Mouse (Mus musculus) megakaryocyte-erythroid progenitor cell, adult 5-6 weeks (primary cell): ENCODE results near the gene Trex1. TPM values are rescaled to one million over a fixed set of nuclear protein-coding genes. Genes with fewer than 3 reads are reported as not detected.
A peak's percentile ranks its signal among the peaks of the same experiment; 100 is the strongest.

Experiments
- ATAC-seq: replicated peaks from 2 replicates; pipeline ENCODE4 v1.8.0; 2016; ENCODE audit warnings: mild to moderate bottlenecking, inconsistent platforms; ENCODE audit not compliant: severe bottlenecking, poor library complexity, low FRiP score, low TSS enrichment
- total RNA-seq, 2 experiments: library from RNA; stranded (forward) in 1 of 2; stranded (reverse) in 1 of 2; fragments of 200-1000, 215-1000 nt in 1 of 2; fragments of >200 nt in 1 of 2; fragmentation: Nextera tagmentation in 1 of 2; gene quantifications; 2 replicates each; pipeline ENCODE4 v1.2.3; 2014 to 2017

Trex1 gene
- total RNA-seq, 2 experiments from 2014 or later: 4.7 to 29.7 TPM

- ATAC-seq: no peak
These were observed 32.3 kb upstream of the Trex1 start for GRCm38 (mm10) chr9:109091802-109092201.

GRCm38 (mm10) chr9:109090446-109090845 is 30.9 kb upstream of the Trex1 start:
- no peak for ATAC-seq

GRCm38 (mm10) chr9:109087987-109088386 is 28.5 kb upstream of the Trex1 start:
- ATAC-seq: no peak

- no peak for ATAC-seq
These were observed 25.4 kb upstream of the Trex1 start for GRCm38 (mm10) chr9:109084922-109085321.

- peak; percentile 98 for ATAC-seq
These were observed 22.7 kb upstream of the Trex1 start, which contains the start of the genes Ccdc51 and Tma7 for GRCm38 (mm10) chr9:109082124-109082800. Gene Ccdc51 (plus strand): TSS chr9:109082493. Gene Tma7 (minus strand): TSS chr9:109082587.

- no peak for ATAC-seq
These were observed 22.2 kb upstream of the Trex1 start for GRCm38 (mm10) chr9:109081749-109082123.

GRCm38 (mm10) chr9:109080516-109080915 is 21.0 kb upstream of the Trex1 start:
- ATAC-seq: no peak

- peak; percentile 98 for ATAC-seq
These were observed 14.4 kb upstream of the Trex1 start, which contains the start of gene Atrip for GRCm38 (mm10) chr9:109073661-109074573. Gene Atrip (minus strand): TSS chr9:109074124.

GRCm38 (mm10) chr9:109068095-109068735 is 8.7 kb upstream of the Trex1 start:
- ATAC-seq: no peak

GRCm38 (mm10) chr9:109060898-109061295 is 1.4 kb upstream of the Trex1 start:
- no peak for ATAC-seq

- no peak for ATAC-seq
These were observed 807 bp upstream of the Trex1 start for GRCm38 (mm10) chr9:109060184-109060897.

GRCm38 (mm10) chr9:109058006-109058765 is 1.3 kb downstream of the Trex1 start:
- no peak for ATAC-seq

- no peak for ATAC-seq
These were observed 2.0 kb downstream of the Trex1 start for GRCm38 (mm10) chr9:109057543-109057942.

GRCm38 (mm10) chr9:109056916-109057315 is 2.6 kb downstream of the Trex1 start:
- no peak for ATAC-seq

GRCm38 (mm10) chr9:109056081-109056690 is 3.3 kb downstream of the Trex1 start:
- no peak for ATAC-seq

GRCm38 (mm10) chr9:109055271-109056030 is 4.1 kb downstream of the Trex1 start:
- ATAC-seq: no peak

- ATAC-seq: peak; percentile 63
These were observed 4.8 kb downstream of the Trex1 start for GRCm38 (mm10) chr9:109054712-109055111.

GRCm38 (mm10) chr9:109053851-109054250 is 5.7 kb downstream of the Trex1 start:
- ATAC-seq: no peak
